Mouse (Mus musculus) embryonic fibroblast, embryonic 13.5 days (primary cell): ENCODE results near the gene Tmem242.

Experiments
- CTCF ChIP-seq: IDR thresholded peaks from 2 replicates; pipeline ENCODE4 v1.5.1; 2011; ENCODE audit warnings: mild to moderate bottlenecking, control low read depth, low read length, moderate library complexity, borderline replicate concordance; ENCODE audit not compliant: insufficient read depth
- POLR2A ChIP-seq: IDR thresholded peaks from 2 replicates; pipeline ENCODE4 v1.6.1; 2011; ENCODE audit warnings: low read depth, mild to moderate bottlenecking, control low read depth, low read length, moderate library complexity

DNA sequence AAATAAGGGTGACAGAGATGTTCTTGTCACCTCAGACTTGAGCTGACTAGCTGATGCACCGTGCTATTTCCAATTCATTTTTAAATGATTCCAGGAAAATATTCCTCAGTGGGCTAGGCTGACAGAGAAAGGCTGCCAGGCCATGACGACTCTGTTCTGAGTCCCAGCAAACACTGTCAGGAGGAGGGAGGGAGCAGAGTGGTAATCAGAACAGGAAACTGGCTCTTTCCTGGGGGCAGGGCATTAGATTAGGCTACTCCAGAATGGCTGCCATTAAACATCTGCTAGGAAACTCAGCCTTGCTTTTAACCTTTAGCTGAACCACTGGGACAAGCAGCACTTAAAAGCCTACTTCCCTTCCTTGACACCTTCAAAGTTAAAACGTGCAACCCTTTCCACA, 14.9 kb downstream of the Tmem242 start:
- TF ChIP-seq CTCF (no peak), POLR2A (no peak)
